Comparison of ENCODE assay signal across 17 mouse cellular contexts in genomic region chr7:109467591-109467990, GRCm38 (mm10). TPM values are rescaled to one million over a fixed set of nuclear protein-coding genes. Genes with fewer than 3 reads are reported as not detected.
DNase-seq lines count a peak whose midpoint lies in the region; ATAC-seq and TF ChIP-seq lines count a peak whose summit lies in the region.
"Had no signal": no experiment of that assay in that cellular context is flagged by ENCODE, and none has a peak within 500 bp of the region (broad histone marks: within the 10 kb centered on the region; RNA-seq: fewer than 3 reads in every experiment).

No protein-coding gene starts in this region.

- TF ChIP-seq POLR2A in CH12.LX (IDR thresholded peaks at IDR 0.05; ENCODE audit: low read depth, low read length) = no peak
- TF ChIP-seq POLR2A in brain, embryonic 14.5 days (IDR thresholded peaks at IDR 0.05; ENCODE audit: borderline replicate concordance, extremely low read depth, insufficient read depth, insufficient read length, poor library complexity, severe bottlenecking) = no peak

- no peaks in the 10 kb centered on the region for H3K27me3 ChIP-seq in embryonic facial prominence, embryonic 14.5 days (replicated peaks; ENCODE audit: control insufficient read depth, insufficient read depth, low read length)
- no peaks in the 10 kb centered on the region; the same call in 1 of the 2 replicates for H3K27me3 ChIP-seq in embryonic facial prominence, embryonic 10.5 days (replicated peaks; ENCODE audit: low read depth, poor library complexity, severe bottlenecking)
- no peaks in the 10 kb centered on the region for H3K27me3 ChIP-seq in kidney, embryonic 15.5 days
- H3K27me3 ChIP-seq in CH12.LX (replicated peaks) = no peaks in the 10 kb centered on the region
- H3K27me3 ChIP-seq: embryonic facial prominence, embryonic 12.5 days had no signal

- WGBS in embryonic facial prominence, embryonic 14.5 days = 36% methylated on average over 2 of the region's 2 CpGs
- WGBS in embryonic facial prominence, embryonic 10.5 days = 65% methylated on average over 2 of the region's 2 CpGs
- WGBS in kidney, embryonic 15.5 days = 38% methylated on average over 2 of the region's 2 CpGs

- H3K79me2 ChIP-seq in CH12.LX (replicated peaks; ENCODE audit: control insufficient read depth, extremely low read depth, insufficient read depth, poor library complexity, severe bottlenecking) = no peaks in the 10 kb centered on the region

- no peak for TF ChIP-seq CTCF in CH12.LX (conservative IDR thresholded peaks at IDR 0.05 in 1 of 2, IDR thresholded peaks at IDR 0.05 in 1 of 2; ENCODE audit: low read depth in 2 of 2, low read length in 2 of 2)
- TF ChIP-seq CTCF in brain, embryonic 14.5 days (IDR thresholded peaks at IDR 0.05; ENCODE audit: borderline replicate concordance, extremely low read depth, insufficient read depth, insufficient read length) = no peak

- ATAC-seq in embryonic facial prominence, embryonic 14.5 days (ENCODE audit: low read depth) = peak; percentile 60
- peak; percentile 40; the same call in 1 of the 2 replicates for ATAC-seq in kidney, embryonic 15.5 days (replicated peaks; ENCODE audit: low FRiP score)
- no peak for ATAC-seq in megakaryocyte progenitor cell, adult 5-6 weeks (replicated peaks; ENCODE audit: poor library complexity)
- ATAC-seq: inflammation-experienced regulatory T-cells, adult 6 months had no signal

- H3K4me3 ChIP-seq in embryonic facial prominence, embryonic 14.5 days (ENCODE audit: low read depth, low read length) = no peak overlapping the region
- H3K4me3 ChIP-seq in embryonic facial prominence, embryonic 10.5 days = no peak overlapping the region
- H3K4me3 ChIP-seq in kidney, embryonic 15.5 days (replicated peaks) = no peak overlapping the region
- H3K4me3 ChIP-seq in CH12.LX (replicated peaks in 1 of 3; ENCODE audit: low read depth in 2 of 3, low read length in 2 of 3, poor library complexity in 1 of 3) = no peak overlapping the region
- H3K4me3 ChIP-seq: embryonic facial prominence, embryonic 12.5 days; forebrain, embryonic 10.5 days had no signal

- no peak for TF ChIP-seq EP300 in CH12.LX (IDR thresholded peaks at IDR 0.05; ENCODE audit: low read length)

- no peaks in the 10 kb centered on the region for H3K9me3 ChIP-seq in embryonic facial prominence, embryonic 14.5 days (ENCODE audit: control insufficient read depth, low read length)
- H3K9me3 ChIP-seq in embryonic facial prominence, embryonic 10.5 days = no peaks in the 10 kb centered on the region
- H3K9me3 ChIP-seq in kidney, embryonic 15.5 days (replicated peaks) = no peaks in the 10 kb centered on the region
- H3K9me3 ChIP-seq in CH12.LX (replicated peaks; ENCODE audit: low read length) = no peaks in the 10 kb centered on the region
- H3K9me3 ChIP-seq: embryonic facial prominence, embryonic 12.5 days; forebrain, embryonic 10.5 days had no signal

- TF ChIP-seq RAD21 in CH12.LX (IDR thresholded peaks at IDR 0.05; ENCODE audit: low read depth, low read length) = no peak

- peak; percentile 51 for DNase-seq in embryonic facial prominence, embryonic 14.5 days (ENCODE audit: low spot score)
- no peak for DNase-seq in embryonic facial prominence, embryonic 10.5 days (ENCODE audit: low spot score)
- no peak for DNase-seq in kidney, postnatal 4 days
- peak; percentile 6 for DNase-seq in CH12.LX (ENCODE audit: extremely low read depth)
- peak; percentile 27 for DNase-seq in brain, embryonic 14.5 days (ENCODE audit: low read depth)
- DNase-seq: adrenal gland, adult 8-10 months; kidney, adult 9 months; lung, embryonic 14.5 days; thymus, postnatal 14 days had no signal

- no peaks in the 10 kb centered on the region for H3K4me1 ChIP-seq in embryonic facial prominence, embryonic 14.5 days (ENCODE audit: control insufficient read depth, insufficient read depth, low read length)
- H3K4me1 ChIP-seq in embryonic facial prominence, embryonic 10.5 days = peaks cover 15% of the 10 kb centered on the region; the same call in 1 of the 2 replicates
- H3K4me1 ChIP-seq in kidney, embryonic 15.5 days = peaks cover 5% of the 10 kb centered on the region; the same call in 1 of the 2 replicates
- peaks cover 2 to 14% of the 10 kb centered on the region in 2 experiments; a peak in 2 of 4 replicates for H3K4me1 ChIP-seq in CH12.LX (ENCODE audit: control insufficient read depth in 1 of 2, insufficient read depth in 2 of 2)

- dilution Hi-C loops in CH12.LX (cut with MboI; ENCODE audit: extremely low pct_ligation_motif_present, extremely low pct_unique_long_range_greater_than_20kb, low sequenced_read_pairs) = no loop called here

- no peak overlapping the region for H3K9ac ChIP-seq in embryonic facial prominence, embryonic 14.5 days (ENCODE audit: low read depth, low read length)
- no peak overlapping the region for H3K9ac ChIP-seq in kidney, embryonic 15.5 days
- no peak overlapping the region for H3K9ac ChIP-seq in CH12.LX (ENCODE audit: insufficient read depth, low read depth)
- H3K9ac ChIP-seq: embryonic facial prominence, embryonic 12.5 days; lung, embryonic 14.5 days had no signal

- H3K4me2 ChIP-seq in embryonic facial prominence, embryonic 14.5 days (ENCODE audit: low read depth, low read length) = no peak overlapping the region
- H3K4me2 ChIP-seq in kidney, embryonic 15.5 days = no peak overlapping the region
- H3K4me2 ChIP-seq in CH12.LX (ENCODE audit: insufficient read depth, low read depth, poor library complexity, severe bottlenecking) = peak overlapping the region; percentile 69; the same call in 1 of the 2 replicates
- H3K4me2 ChIP-seq: embryonic facial prominence, embryonic 12.5 days; lung, embryonic 14.5 days had no signal

- in situ Hi-C loops in CH12.LX (cut with MboI; ENCODE audit: low pct_ligation_motif_present, low pct_unique_long_range_greater_than_20kb, low sequenced_read_pairs) = no loop called here

- H3K27ac ChIP-seq in embryonic facial prominence, embryonic 14.5 days (replicated peaks; ENCODE audit: low read depth, low read length) = no peak overlapping the region
- no peak overlapping the region for H3K27ac ChIP-seq in embryonic facial prominence, embryonic 10.5 days (replicated peaks)
- no peak overlapping the region for H3K27ac ChIP-seq in kidney, embryonic 15.5 days
- H3K27ac ChIP-seq in CH12.LX (ENCODE audit: insufficient read depth, low read depth) = no peak overlapping the region
- H3K27ac ChIP-seq: embryonic facial prominence, embryonic 12.5 days; forebrain, embryonic 10.5 days had no signal

- H3K36me3 ChIP-seq in embryonic facial prominence, embryonic 14.5 days (ENCODE audit: control insufficient read depth, insufficient read depth, low read length) = no peaks in the 10 kb centered on the region
- H3K36me3 ChIP-seq in embryonic facial prominence, embryonic 10.5 days (replicated peaks) = no peaks in the 10 kb centered on the region
- H3K36me3 ChIP-seq in kidney, embryonic 15.5 days = no peaks in the 10 kb centered on the region
- H3K36me3 ChIP-seq in CH12.LX (replicated peaks in 1 of 2; ENCODE audit: control insufficient read depth in 1 of 2, insufficient read depth in 1 of 2, low read length in 1 of 2) = no peaks in the 10 kb centered on the region
- H3K36me3 ChIP-seq: embryonic facial prominence, embryonic 12.5 days; forebrain, embryonic 10.5 days had no signal

TF ChIP-seq in CH12.LX, 34 proteins besides CTCF, POLR2A, EP300 and RAD21:
- TF ChIP-seq HCFC1 (IDR thresholded peaks at IDR 0.05; ENCODE audit: low read depth, low read length) (no peak), GABPA (IDR thresholded peaks at IDR 0.05; ENCODE audit: insufficient replicate concordance, low read depth, low read length) (no peak), USF1 (IDR thresholded peaks at IDR 0.05; ENCODE audit: low read depth, low read length) (no peak), SMC3 (IDR thresholded peaks at IDR 0.05; ENCODE audit: low read depth, low read length) (no peak), JUN (IDR thresholded peaks at IDR 0.05; ENCODE audit: insufficient read depth, low read depth, low read length) (no peak)

RNA-seq across cellular contexts. Expression of gene Stk33, which starts 28.7 kb away (rescaled TPM):
- 3.1 and 6.2 TPM in 2 replicates for polyA plus RNA-seq in embryonic facial prominence, embryonic 14.5 days (2014; fragmentation: Nextera tagmentation; extraction: Ambion mirVana)
- polyA plus RNA-seq in embryonic facial prominence, embryonic 10.5 days (2016; fragmentation: Nextera tagmentation; extraction: Ambion mirVana) = 2.3 and 2.8 TPM in 2 replicates
- polyA plus RNA-seq in kidney, embryonic 15.5 days (2015; fragmentation: Nextera tagmentation; extraction: Ambion mirVana) = 0.35 and 0.42 TPM in 2 replicates
- not detected in 2 replicates for total RNA-seq in CH12.LX (2012; rRNA removed)
- not detected in 2 replicates for total RNA-seq in CH12.LX (2014; rRNA removed)
- not detected in 2 replicates for polyA plus RNA-seq in CH12.LX (2012; ENCODE audit: insufficient read length, low read depth)
- 6.3 and 6.8 TPM in 2 replicates for polyA plus RNA-seq in brain, embryonic 14.5 days (2012; rRNA removed)
- total RNA-seq in megakaryocyte progenitor cell, adult 5-6 weeks (2015) = not detected in 2 replicates
- not detected in 2 replicates for total RNA-seq in megakaryocyte progenitor cell, adult 5-6 weeks (2017)
- total RNA-seq: liver, adult 2 months; MEL had no signal
- polyA plus RNA-seq: inflammation-experienced regulatory T-cells, adult 6 months; liver, adult 2 months; spleen, adult 2 months had no signal

RNA-seq across cellular contexts. Expression of gene Trim66, which starts 40.3 kb away (rescaled TPM):
- polyA plus RNA-seq in embryonic facial prominence, embryonic 14.5 days (2014; fragmentation: Nextera tagmentation; extraction: Ambion mirVana) = 2.9 and 3.2 TPM in 2 replicates
- polyA plus RNA-seq in embryonic facial prominence, embryonic 10.5 days (2016; fragmentation: Nextera tagmentation; extraction: Ambion mirVana) = 0.15 and 0.22 TPM in 2 replicates
- 0.03 TPM in 1 of 2 replicates, not detected in the other for polyA plus RNA-seq in kidney, embryonic 15.5 days (2015; fragmentation: Nextera tagmentation; extraction: Ambion mirVana)
- total RNA-seq in CH12.LX (2012; rRNA removed) = 0.08 TPM in 2 replicates
- 0.12 and 0.15 TPM in 2 replicates for total RNA-seq in CH12.LX (2014; rRNA removed)
- 0.49 and 0.67 TPM in 2 replicates for polyA plus RNA-seq in CH12.LX (2012; ENCODE audit: insufficient read length, low read depth)
- polyA plus RNA-seq in brain, embryonic 14.5 days (2012; rRNA removed) = 1.2 and 1.5 TPM in 2 replicates
- total RNA-seq in megakaryocyte progenitor cell, adult 5-6 weeks (2015) = 0.15 and 0.22 TPM in 2 replicates
- 0.03 TPM in 1 of 2 replicates, not detected in the other for total RNA-seq in megakaryocyte progenitor cell, adult 5-6 weeks (2017)
- total RNA-seq: MEL had no signal
- polyA plus RNA-seq: inflammation-experienced regulatory T-cells, adult 6 months had no signal

RNA-seq across cellular contexts. Expression of gene Rpl27a, which starts 51.4 kb away (rescaled TPM):
- polyA plus RNA-seq in embryonic facial prominence, embryonic 14.5 days (2014; fragmentation: Nextera tagmentation; extraction: Ambion mirVana) = 152 and 153 TPM in 2 replicates
- polyA plus RNA-seq in embryonic facial prominence, embryonic 10.5 days (2016; fragmentation: Nextera tagmentation; extraction: Ambion mirVana) = 132 and 136 TPM in 2 replicates
- polyA plus RNA-seq in kidney, embryonic 15.5 days (2015; fragmentation: Nextera tagmentation; extraction: Ambion mirVana) = 135 and 148 TPM in 2 replicates
- total RNA-seq in CH12.LX (2012; rRNA removed) = 1,338 and 1,365 TPM in 2 replicates
- total RNA-seq in CH12.LX (2014; rRNA removed) = 929 and 1,216 TPM in 2 replicates
- polyA plus RNA-seq in CH12.LX (2012; ENCODE audit: insufficient read length, low read depth) = 230 and 249 TPM in 2 replicates
- 440 and 482 TPM in 2 replicates for polyA plus RNA-seq in brain, embryonic 14.5 days (2012; rRNA removed)
- 616 and 680 TPM in 2 replicates for total RNA-seq in megakaryocyte progenitor cell, adult 5-6 weeks (2015)
- total RNA-seq in megakaryocyte progenitor cell, adult 5-6 weeks (2017) = 869 and 1,010 TPM in 2 replicates

Comparison
In these comparisons a context has a peak if more than half of its experiments do, and no peak if none do; other contexts are left out.
1. DNase-seq: peak in embryonic facial prominence, embryonic 14.5 days (single experiment), CH12.LX (single experiment) and brain, embryonic 14.5 days (single experiment); none in embryonic facial prominence, embryonic 10.5 days (single experiment) and kidney, postnatal 4 days (0 of 2).